Mouse (Mus musculus) neural tube, embryonic 11.5 days (tissue): ENCODE measurements around the gene Trp73. TPM values are rescaled to one million over a fixed set of nuclear protein-coding genes. Genes with fewer than 3 reads are reported as not detected.

Experiments
- ATAC-seq: fragments of 200-750 bp; cut with Nextera tagmentation; 2 replicates; pipeline ENCODE4 v1.8.0; 2017; ENCODE audit warnings: moderate number of reproducible peaks, mild to moderate bottlenecking, moderate TSS enrichment, moderate library complexity; ENCODE audit not compliant: insufficient read depth, low FRiP score, low TSS enrichment
- DNase-seq: peaks from one replicate; pipeline ENCODE4 v3.0.0-alpha.2; 2015; ENCODE audit warnings: low spot score
- H3K27ac ChIP-seq: fragments of 300-500 bp; sonication (generic); 2 replicates; pipeline ENCODE4 v1.5.1; 2014; ENCODE audit warnings: low read depth, mild to moderate bottlenecking, low read length
- H3K27me3 ChIP-seq: fragments of 300-500 bp; sonication (generic); 2 replicates; pipeline ENCODE4 v1.6.1; 2014; ENCODE audit warnings: mild to moderate bottlenecking, low read length, mixed read lengths; ENCODE audit not compliant: control insufficient read depth, insufficient read depth
- H3K36me3 ChIP-seq: fragments of 300-500 bp; sonication (generic); 2 replicates; pipeline ENCODE4 v1.6.1; 2014; ENCODE audit warnings: mild to moderate bottlenecking, low read length, moderate library complexity, mixed read lengths; ENCODE audit not compliant: control insufficient read depth, insufficient read depth
- H3K4me1 ChIP-seq: fragments of 300-500 bp; sonication (generic); 2 replicates; pipeline ENCODE4 v1.6.1; 2014; ENCODE audit warnings: low read length, mixed read lengths; ENCODE audit not compliant: control insufficient read depth, insufficient read depth
- H3K4me2 ChIP-seq: fragments of 300-500 bp; sonication (generic); 2 replicates; pipeline ENCODE4 v1.6.1; 2014; ENCODE audit warnings: low read depth, mild to moderate bottlenecking, moderate library complexity
- H3K4me3 ChIP-seq: fragments of 300-500 bp; sonication (generic); 2 replicates; pipeline ENCODE4 v1.5.1; 2014; ENCODE audit warnings: low read depth, low read length
- H3K9ac ChIP-seq: fragments of 300-500 bp; sonication (generic); 2 replicates; pipeline ENCODE4 v1.6.1; 2014; ENCODE audit warnings: mild to moderate bottlenecking, low read length
- H3K9me3 ChIP-seq: fragments of 300-500 bp; sonication (generic); 2 replicates; pipeline ENCODE4 v1.6.1; 2016; ENCODE audit warnings: low read length; ENCODE audit not compliant: control insufficient read depth
- WGBS: fragments of 180-500 bp; shearing (Covaris S2); extraction: QIAGEN DNeasy Blood & Tissue Kit; methylation state at CpG from one replicate; pipeline ENCODE4 v1.1.7; 2014; 5-methylcytosine and 5-hydroxymethylcytosine counted together
- polyA plus RNA-seq: library from polyadenylated mRNA; unstranded; fragments of >200 nt; fragmentation: Nextera tagmentation; extraction: Ambion mirVana; gene quantifications from 2 replicates; pipeline ENCODE4 v1.2.1, GENCODE M21; 2014

Trp73 gene
- polyA plus RNA-seq, result 0.31 and 0.35 TPM in 2 replicates

GRCm38 (mm10) chr4:154140182-154140212 is at the start of gene Trp73:
Gene Trp73 (minus strand): TSS chr4:154140208.
- no peak for ATAC-seq
- WGBS, result 0% methylated on average over 4 of the region's 4 CpGs

GRCm38 (mm10) chr4:154188948-154189347 is 48.9 kb upstream of the Trp73 start:
- Histone ChIP-seq H3K4me3 (no peak overlapping the region), H3K4me2 (no peak overlapping the region), H3K4me1 (no peaks in the 10 kb centered on the region), H3K9me3 (no peaks in the 10 kb centered on the region), H3K9ac (no peak overlapping the region), H3K27me3 (no peaks in the 10 kb centered on the region), H3K27ac (no peak overlapping the region), H3K36me3 (no peaks in the 10 kb centered on the region; the same call in 1 of the 2 replicates)
- 78% methylated on average over 8 of the region's 8 CpGs for WGBS
- no peak for ATAC-seq
- DNase-seq, result no peak

More at GRCm38 (mm10) chr4:154140182-154140212, at the start of gene Trp73:
- peak within 1 kb of the TSS; percentile 42 for H3K9ac ChIP-seq
- H3K4me3 ChIP-seq, result peak within 1 kb of the TSS; percentile 38
- H3K4me2 ChIP-seq, result peak within 1 kb of the TSS; percentile 83
- no peak within 1 kb of the TSS for H3K27ac ChIP-seq
- no peaks in the 10 kb centered on the region for H3K9me3 ChIP-seq
- DNase-seq, result no peak
- peaks cover 50% of the 10 kb centered on the region for H3K27me3 ChIP-seq
- no peaks in the 10 kb centered on the region for H3K36me3 ChIP-seq
- peaks cover 12% of the 10 kb centered on the region; the same call in 1 of the 2 replicates for H3K4me1 ChIP-seq

GRCm38 (mm10) chr4:154186002-154186537 is 46.1 kb upstream of the Trp73 start:
- no peak for DNase-seq
- no peak overlapping the region for H3K27ac ChIP-seq
- no peak for ATAC-seq
- H3K9ac ChIP-seq, result no peak overlapping the region
- no peak overlapping the region for H3K4me3 ChIP-seq
- H3K27me3 ChIP-seq, result no peaks in the 10 kb centered on the region
- H3K36me3 ChIP-seq, result no peaks in the 10 kb centered on the region
- 75% methylated on average over 11 of the region's 11 CpGs for WGBS
- H3K4me2 ChIP-seq, result no peak overlapping the region
- H3K9me3 ChIP-seq, result no peaks in the 10 kb centered on the region
- no peaks in the 10 kb centered on the region for H3K4me1 ChIP-seq

- no peaks in the 10 kb centered on the region for H3K36me3 ChIP-seq
- no peak overlapping the region for H3K4me2 ChIP-seq
- no peak for DNase-seq
- H3K9ac ChIP-seq, result no peak overlapping the region
- H3K4me3 ChIP-seq, result no peak overlapping the region
- WGBS, result 78% methylated on average over 5 of the region's 5 CpGs
- no peak for ATAC-seq
- no peaks in the 10 kb centered on the region for H3K9me3 ChIP-seq
- H3K27me3 ChIP-seq, result no peaks in the 10 kb centered on the region
- H3K4me1 ChIP-seq, result no peaks in the 10 kb centered on the region
- H3K27ac ChIP-seq, result no peak overlapping the region
Measured at GRCm38 (mm10) chr4:154185001-154185400, 45.0 kb upstream of the Trp73 start.

GRCm38 (mm10) chr4:154183566-154183965 is 43.6 kb upstream of the Trp73 start:
- Histone ChIP-seq H3K4me3 (no peak overlapping the region), H3K27me3 (no peaks in the 10 kb centered on the region), H3K9ac (no peak overlapping the region), H3K36me3 (no peaks in the 10 kb centered on the region), H3K9me3 (no peaks in the 10 kb centered on the region), H3K4me2 (no peak overlapping the region), H3K27ac (no peak overlapping the region), H3K4me1 (no peaks in the 10 kb centered on the region)
- 82% methylated on average over 5 of the region's 5 CpGs for WGBS
- no peak for ATAC-seq
- DNase-seq, result no peak

DNA sequence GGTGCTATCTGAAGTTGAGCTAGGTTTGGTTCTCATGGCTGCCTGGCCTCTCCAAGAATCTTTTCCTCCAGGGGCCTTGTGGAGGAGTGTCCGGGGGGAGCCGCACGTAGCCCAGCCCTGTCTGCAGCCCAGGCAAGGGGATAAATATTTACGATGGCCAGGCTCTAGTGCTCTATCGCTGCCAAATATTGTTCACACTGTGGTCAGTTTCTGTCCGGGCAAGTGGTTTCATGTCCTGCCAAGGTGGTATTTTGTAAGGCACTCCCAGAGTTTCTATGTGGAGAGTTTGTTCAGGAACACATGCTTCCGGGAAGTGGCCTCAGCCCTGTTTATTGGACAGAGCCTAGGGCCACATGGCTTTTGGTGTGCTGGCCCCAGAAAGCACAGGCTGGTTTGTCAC is 41.0 kb upstream of the Trp73 start:
- no peaks in the 10 kb centered on the region for H3K27me3 ChIP-seq
- no peak overlapping the region for H3K4me2 ChIP-seq
- no peaks in the 10 kb centered on the region for H3K9me3 ChIP-seq
- H3K4me1 ChIP-seq, result no peaks in the 10 kb centered on the region
- 89% methylated on average over 7 of the region's 7 CpGs for WGBS
- H3K27ac ChIP-seq, result no peak overlapping the region
- no peak overlapping the region for H3K4me3 ChIP-seq
- no peak overlapping the region for H3K9ac ChIP-seq
- no peaks in the 10 kb centered on the region for H3K36me3 ChIP-seq
- DNase-seq (no peak), ATAC-seq (no peak)

DNA sequence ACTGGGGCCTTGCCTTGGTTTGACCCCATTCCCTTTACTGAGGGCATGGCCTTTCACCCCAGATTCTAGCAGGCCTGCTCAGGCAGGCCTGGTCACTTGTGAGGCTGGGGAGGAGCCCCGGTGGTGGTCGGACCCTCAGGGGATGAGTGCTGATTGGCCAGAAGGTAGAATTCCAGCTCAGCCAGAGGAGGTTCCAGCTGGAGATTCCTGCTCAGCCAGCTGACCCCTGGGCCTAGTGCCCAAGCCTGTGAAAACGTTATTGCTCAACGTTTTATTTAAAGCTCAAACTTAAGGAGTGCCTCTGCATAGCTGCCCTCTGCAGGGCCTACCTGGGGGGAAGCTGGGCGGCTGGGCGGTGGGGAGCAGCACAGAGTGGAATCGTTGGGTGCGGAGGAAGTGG is 37.2 kb upstream of the Trp73 start:
- H3K4me1 ChIP-seq, result peaks cover 5% of the 10 kb centered on the region
- H3K36me3 ChIP-seq, result no peaks in the 10 kb centered on the region
- H3K9me3 ChIP-seq, result no peaks in the 10 kb centered on the region
- 64% methylated on average over 8 of the region's 8 CpGs for WGBS
- H3K4me3 ChIP-seq, result no peak overlapping the region
- H3K27me3 ChIP-seq, result no peaks in the 10 kb centered on the region; the same call in 1 of the 2 replicates
- no peak overlapping the region for H3K27ac ChIP-seq
- no peak overlapping the region for H3K4me2 ChIP-seq
- no peak overlapping the region for H3K9ac ChIP-seq
- ATAC-seq, result no peak
- DNase-seq, result no peak

DNA sequence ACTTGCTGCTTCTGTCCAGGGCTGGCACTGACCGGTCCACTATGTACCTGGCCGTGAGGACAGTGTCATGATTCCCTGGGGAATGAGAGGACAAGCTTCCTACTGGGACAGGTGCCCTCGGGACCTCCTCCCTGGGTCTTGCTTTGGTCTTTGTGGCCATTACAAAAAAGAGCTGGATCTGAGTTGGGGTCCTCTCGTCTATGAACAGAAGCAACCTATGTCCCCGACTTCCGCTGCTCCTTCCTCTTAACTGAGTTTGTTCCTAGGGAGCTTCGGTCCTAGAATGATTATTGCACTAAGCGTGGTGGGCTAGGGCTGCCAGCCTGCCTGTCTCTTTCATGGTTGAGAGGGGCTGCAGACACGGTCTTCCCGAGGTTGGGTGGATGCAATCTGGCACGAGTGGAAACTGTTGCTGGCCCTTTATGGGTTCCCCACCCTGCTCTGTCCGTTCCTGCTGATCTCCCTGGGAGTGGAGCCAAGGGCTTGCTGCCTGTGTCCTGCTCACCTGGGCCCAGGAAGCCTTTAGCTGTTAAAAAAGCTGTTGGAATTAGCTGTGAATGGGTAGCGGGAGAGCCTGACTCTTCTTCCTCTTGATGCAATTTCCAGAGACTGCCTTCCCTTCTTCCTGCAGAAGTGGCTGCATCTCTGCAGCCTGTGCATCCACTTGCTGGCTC is 32.1 kb upstream of the Trp73 start:
- peak overlapping the region; percentile 64 for H3K9ac ChIP-seq
- 40% methylated on average over 13 of the region's 13 CpGs for WGBS
- peak overlapping the region; percentile 100 for H3K4me2 ChIP-seq
- DNase-seq (no peak), ATAC-seq (no peak)
- H3K9me3 ChIP-seq, result no peaks in the 10 kb centered on the region
- peaks cover 24% of the 10 kb centered on the region for H3K4me1 ChIP-seq
- H3K4me3 ChIP-seq, result peak overlapping the region; percentile 59
- no peaks in the 10 kb centered on the region for H3K36me3 ChIP-seq
- H3K27me3 ChIP-seq, result peaks cover 15% of the 10 kb centered on the region
- H3K27ac ChIP-seq, result no peak overlapping the region

DNA sequence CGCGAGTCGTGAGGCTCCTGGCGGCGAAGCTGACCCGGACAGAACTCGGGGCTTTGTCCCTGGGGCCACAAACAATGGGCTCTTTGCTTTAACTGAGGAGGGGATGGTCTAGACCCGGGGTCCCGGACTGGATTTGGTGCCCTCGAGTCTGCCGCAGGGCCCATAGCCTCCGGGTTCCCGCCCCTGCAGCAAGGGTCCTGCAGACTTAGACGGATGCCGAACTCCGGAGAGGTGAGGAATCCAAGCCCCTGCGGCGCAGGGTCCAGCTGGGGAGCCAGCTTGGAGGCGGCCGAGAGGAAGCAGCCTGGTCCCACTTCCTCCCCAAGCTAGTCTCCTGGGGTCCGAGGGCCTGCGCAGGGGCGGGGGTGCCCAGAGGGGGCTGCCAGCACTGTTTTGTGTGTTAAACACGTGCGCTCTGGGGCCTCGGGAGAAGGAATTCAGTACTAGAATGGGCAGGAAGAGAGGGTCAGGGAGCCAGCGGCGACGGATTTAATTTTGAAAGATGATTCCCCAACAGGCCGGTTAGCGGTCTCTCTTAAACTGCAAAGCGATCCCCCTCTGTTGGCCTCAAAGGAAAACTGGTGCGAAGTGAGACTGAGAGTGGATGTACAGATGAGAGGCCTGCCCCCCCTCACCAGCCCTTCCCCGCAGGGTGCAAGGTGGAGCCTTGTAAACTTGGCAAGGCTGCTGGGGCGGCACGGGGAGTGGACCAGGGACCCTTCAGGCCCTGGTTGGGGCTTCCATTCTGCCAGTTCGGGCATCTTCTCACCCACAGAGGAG is 31.3 kb upstream of the Trp73 start:
- peaks cover 24% of the 10 kb centered on the region for H3K4me1 ChIP-seq
- peak overlapping the region; percentile 64 for H3K9ac ChIP-seq
- peak overlapping the region; percentile 59 for H3K4me3 ChIP-seq
- under 1% methylated on average over 37 of the region's 37 CpGs for WGBS
- H3K9me3 ChIP-seq, result no peaks in the 10 kb centered on the region
- ATAC-seq (peak; percentile 43; the same call in 1 of the 2 replicates), DNase-seq (peak; percentile 66)
- no peak overlapping the region for H3K27ac ChIP-seq
- no peaks in the 10 kb centered on the region for H3K36me3 ChIP-seq
- H3K27me3 ChIP-seq, result peaks cover 15% of the 10 kb centered on the region
- peak overlapping the region; percentile 100 for H3K4me2 ChIP-seq
